Mouse (Mus musculus): ENCODE measurements at regions not wholly inside any gene's neighbourhood (a gene's known extent, or its start where the extent isn't known, plus 50 kb on each side); places are given as distances from the start of the nearest gene placed in this dataset.
A peak's percentile ranks its signal among the peaks of the same experiment; 100 is the strongest.

DNA sequence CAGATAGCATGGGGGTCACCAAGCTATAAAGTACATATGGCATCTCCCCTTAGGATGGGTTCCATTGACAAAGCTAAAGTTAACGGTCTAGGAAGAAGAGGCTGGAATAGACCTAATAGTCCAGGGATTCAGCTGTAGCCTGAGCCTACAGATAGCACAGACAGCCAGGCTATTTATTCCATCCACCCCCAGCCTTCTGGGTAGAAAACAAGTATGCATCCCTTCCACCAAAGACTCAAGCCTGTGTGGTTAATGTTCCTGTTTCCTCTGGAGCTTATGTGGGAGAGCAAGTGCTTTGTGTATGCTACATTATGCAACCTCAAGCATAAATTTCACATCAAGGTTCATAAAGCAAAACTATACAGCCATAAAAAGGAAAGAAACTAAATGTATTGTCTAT is 955.8 kb downstream of the Basp1 start:
- ATAC-seq (ENCODE audit: low FRiP score): no peak

GRCm38 (mm10) chr15:24433083-24433482 is 980.5 kb downstream of the Basp1 start:
- Histone ChIP-seq H3K4me3 (replicated peaks; ENCODE audit: low read length) (no peak overlapping the region), H3K9ac (no peak overlapping the region), H3K4me1 (replicated peaks; ENCODE audit: control insufficient read depth, insufficient read depth, low read length) (no peaks in the 10 kb centered on the region), H3K9me3 (ENCODE audit: control insufficient read depth, low read length) (no peaks in the 10 kb centered on the region), H3K4me2 (replicated peaks) (no peak overlapping the region), H3K27ac (no peak overlapping the region), H3K27me3 (ENCODE audit: control insufficient read depth, insufficient read depth, low read length) (no peaks in the 10 kb centered on the region), H3K36me3 (replicated peaks; ENCODE audit: control insufficient read depth, insufficient read depth) (no peaks in the 10 kb centered on the region)
- 89% methylated on average over 1 of the region's 1 CpGs for WGBS
- DNase-seq (ENCODE audit: low spot score) (no peak), ATAC-seq (ENCODE audit: low FRiP score) (no peak)

More for the DNA sequence above, 955.8 kb downstream of the Basp1 start:
- Histone ChIP-seq H3K9ac (no peak overlapping the region), H3K27me3 (ENCODE audit: control insufficient read depth, insufficient read depth, low read length) (no peaks in the 10 kb centered on the region), H3K4me2 (replicated peaks) (no peak overlapping the region), H3K27ac (no peak overlapping the region), H3K4me1 (replicated peaks; ENCODE audit: control insufficient read depth, insufficient read depth, low read length) (no peaks in the 10 kb centered on the region), H3K36me3 (replicated peaks; ENCODE audit: control insufficient read depth, insufficient read depth) (no peaks in the 10 kb centered on the region), H3K9me3 (ENCODE audit: control insufficient read depth, low read length) (no peaks in the 10 kb centered on the region), H3K4me3 (replicated peaks; ENCODE audit: low read length) (no peak overlapping the region)
- no peak for DNase-seq (ENCODE audit: low spot score)
- WGBS: 95% methylated on average over 1 of the region's 1 CpGs

- WGBS: 67% methylated on average over 5 of the region's 5 CpGs
- no peak for ATAC-seq (ENCODE audit: low FRiP score)
Measured at GRCm38 (mm10) chr15:24429154-24429553, 984.4 kb downstream of the Basp1 start.

DNA sequence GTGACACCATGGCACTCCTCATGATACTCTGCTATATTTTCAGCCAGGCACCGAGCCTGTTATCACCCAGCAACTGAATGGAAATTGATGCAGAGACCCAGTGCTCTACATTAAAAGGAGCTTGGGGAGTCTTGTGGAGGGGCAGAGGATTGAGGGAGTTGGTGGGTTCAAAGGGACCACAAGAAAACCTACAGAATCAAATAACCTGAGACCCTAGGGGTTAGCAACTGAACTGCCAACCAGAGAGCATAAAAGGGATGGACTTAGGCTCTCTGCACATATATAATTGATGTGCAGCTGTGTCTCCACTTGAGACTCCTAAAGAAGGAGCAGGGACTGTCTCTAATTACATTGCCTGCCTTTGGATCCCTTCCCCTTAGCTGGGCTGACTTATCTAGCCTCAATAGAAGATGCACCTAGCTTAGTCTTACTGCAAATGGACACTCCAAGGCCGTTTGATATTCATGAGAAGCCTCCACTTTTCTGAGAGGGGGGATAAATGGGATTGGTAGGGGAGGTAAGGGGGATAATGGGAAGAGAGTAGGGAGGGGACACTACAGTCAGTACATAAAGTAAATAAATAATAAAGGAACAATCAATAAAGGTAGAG is 991.1 kb downstream of the Basp1 start:
- ATAC-seq (ENCODE audit: low FRiP score): no peak
- Histone ChIP-seq H3K4me1 (replicated peaks; ENCODE audit: control insufficient read depth, insufficient read depth, low read length) (no peaks in the 10 kb centered on the region), H3K36me3 (replicated peaks; ENCODE audit: control insufficient read depth, insufficient read depth) (no peaks in the 10 kb centered on the region), H3K9ac (no peak overlapping the region), H3K27ac (no peak overlapping the region), H3K4me3 (replicated peaks; ENCODE audit: low read length) (no peak overlapping the region), H3K27me3 (ENCODE audit: control insufficient read depth, insufficient read depth, low read length) (no peaks in the 10 kb centered on the region), H3K9me3 (ENCODE audit: control insufficient read depth, low read length) (no peaks in the 10 kb centered on the region), H3K4me2 (replicated peaks) (no peak overlapping the region)
- WGBS: 82% methylated on average over 2 of the region's 2 CpGs
- no peak for DNase-seq (ENCODE audit: low spot score)

More at GRCm38 (mm10) chr15:24429154-24429553, 984.4 kb downstream of the Basp1 start:
- Histone ChIP-seq H3K4me2 (replicated peaks) (no peak overlapping the region), H3K9ac (no peak overlapping the region), H3K27ac (no peak overlapping the region), H3K4me3 (replicated peaks; ENCODE audit: low read length) (no peak overlapping the region), H3K9me3 (ENCODE audit: control insufficient read depth, low read length) (no peaks in the 10 kb centered on the region), H3K36me3 (replicated peaks; ENCODE audit: control insufficient read depth, insufficient read depth) (no peaks in the 10 kb centered on the region), H3K27me3 (ENCODE audit: control insufficient read depth, insufficient read depth, low read length) (no peaks in the 10 kb centered on the region), H3K4me1 (replicated peaks; ENCODE audit: control insufficient read depth, insufficient read depth, low read length) (no peaks in the 10 kb centered on the region)
- no peak for DNase-seq (ENCODE audit: low spot score)

GRCm38 (mm10) chr15:24419736-24420135 is 993.8 kb downstream of the Basp1 start:
- H3K4me2 ChIP-seq (replicated peaks): no peak overlapping the region
- 89% methylated on average over 1 of the region's 1 CpGs for WGBS
- H3K27ac ChIP-seq: no peak overlapping the region
- no peak for ATAC-seq (ENCODE audit: low FRiP score)
- DNase-seq (ENCODE audit: low spot score): no peak
- no peaks in the 10 kb centered on the region for H3K4me1 ChIP-seq (replicated peaks; ENCODE audit: control insufficient read depth, insufficient read depth, low read length)
- no peak overlapping the region for H3K4me3 ChIP-seq (replicated peaks; ENCODE audit: low read length)
- no peaks in the 10 kb centered on the region for H3K27me3 ChIP-seq (ENCODE audit: control insufficient read depth, insufficient read depth, low read length)
- H3K9me3 ChIP-seq (ENCODE audit: control insufficient read depth, low read length): no peaks in the 10 kb centered on the region
- H3K9ac ChIP-seq: no peak overlapping the region
- no peaks in the 10 kb centered on the region for H3K36me3 ChIP-seq (replicated peaks; ENCODE audit: control insufficient read depth, insufficient read depth)

DNA sequence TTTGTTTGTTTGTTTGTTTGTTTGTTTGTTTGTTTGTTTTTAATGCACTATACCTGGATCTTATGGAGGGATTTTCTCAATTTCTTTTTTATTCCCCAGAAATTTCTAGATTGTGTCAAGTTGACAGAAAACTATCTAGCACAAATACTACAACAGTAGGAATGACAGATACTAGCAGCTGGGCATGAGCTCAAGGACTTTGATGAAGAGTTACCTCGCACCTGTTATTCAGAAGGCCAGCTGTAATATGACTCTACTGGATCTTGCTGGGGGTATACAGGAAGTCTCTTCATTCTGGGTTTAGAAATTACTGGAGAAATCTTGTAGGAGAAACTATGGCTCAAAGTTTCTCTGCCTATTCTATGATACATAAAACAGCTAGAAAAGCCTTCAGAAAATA is 994.4 kb downstream of the Basp1 start:
- ATAC-seq (ENCODE audit: low FRiP score): no peak
- H3K36me3 ChIP-seq (replicated peaks; ENCODE audit: control insufficient read depth, insufficient read depth): no peaks in the 10 kb centered on the region
- no peak overlapping the region for H3K9ac ChIP-seq

GRCm38 (mm10) chr15:24407691-24408090 is 1005.9 kb downstream of the Basp1 start:
- Histone ChIP-seq H3K4me1 (replicated peaks; ENCODE audit: control insufficient read depth, insufficient read depth, low read length) (no peaks in the 10 kb centered on the region), H3K4me3 (replicated peaks; ENCODE audit: low read length) (no peak overlapping the region), H3K9ac (no peak overlapping the region), H3K27ac (no peak overlapping the region), H3K27me3 (ENCODE audit: control insufficient read depth, insufficient read depth, low read length) (no peaks in the 10 kb centered on the region), H3K9me3 (ENCODE audit: control insufficient read depth, low read length) (no peaks in the 10 kb centered on the region), H3K4me2 (replicated peaks) (no peak overlapping the region), H3K36me3 (replicated peaks; ENCODE audit: control insufficient read depth, insufficient read depth) (no peaks in the 10 kb centered on the region)
- DNase-seq (ENCODE audit: low spot score) (peak; percentile 84), ATAC-seq (ENCODE audit: low FRiP score) (no peak)
- WGBS: 66% methylated on average over 3 of the region's 3 CpGs

More for the DNA sequence above, 994.4 kb downstream of the Basp1 start:
- no peak overlapping the region for H3K4me3 ChIP-seq (replicated peaks; ENCODE audit: low read length)
- no peak for DNase-seq (ENCODE audit: low spot score)
- 86% methylated on average over 1 of the region's 1 CpGs for WGBS
- no peak overlapping the region for H3K4me2 ChIP-seq (replicated peaks)
- no peak overlapping the region for H3K27ac ChIP-seq
- no peaks in the 10 kb centered on the region for H3K4me1 ChIP-seq (replicated peaks; ENCODE audit: control insufficient read depth, insufficient read depth, low read length)
- no peaks in the 10 kb centered on the region for H3K27me3 ChIP-seq (ENCODE audit: control insufficient read depth, insufficient read depth, low read length)
- no peaks in the 10 kb centered on the region for H3K9me3 ChIP-seq (ENCODE audit: control insufficient read depth, low read length)

- Histone ChIP-seq H3K9me3 (ENCODE audit: control insufficient read depth, low read length) (no peaks in the 10 kb centered on the region), H3K4me1 (replicated peaks; ENCODE audit: control insufficient read depth, insufficient read depth, low read length) (no peaks in the 10 kb centered on the region), H3K36me3 (replicated peaks; ENCODE audit: control insufficient read depth, insufficient read depth) (no peaks in the 10 kb centered on the region), H3K9ac (no peak overlapping the region), H3K4me2 (replicated peaks) (no peak overlapping the region), H3K27me3 (ENCODE audit: control insufficient read depth, insufficient read depth, low read length) (no peaks in the 10 kb centered on the region), H3K4me3 (replicated peaks; ENCODE audit: low read length) (no peak overlapping the region), H3K27ac (no peak overlapping the region)
- DNase-seq (ENCODE audit: low spot score) (no peak), ATAC-seq (ENCODE audit: low FRiP score) (no peak)
- 63% methylated on average over 1 of the region's 1 CpGs for WGBS
Measured at GRCm38 (mm10) chr15:24405305-24405704, 1008.3 kb downstream of the Basp1 start.

DNA sequence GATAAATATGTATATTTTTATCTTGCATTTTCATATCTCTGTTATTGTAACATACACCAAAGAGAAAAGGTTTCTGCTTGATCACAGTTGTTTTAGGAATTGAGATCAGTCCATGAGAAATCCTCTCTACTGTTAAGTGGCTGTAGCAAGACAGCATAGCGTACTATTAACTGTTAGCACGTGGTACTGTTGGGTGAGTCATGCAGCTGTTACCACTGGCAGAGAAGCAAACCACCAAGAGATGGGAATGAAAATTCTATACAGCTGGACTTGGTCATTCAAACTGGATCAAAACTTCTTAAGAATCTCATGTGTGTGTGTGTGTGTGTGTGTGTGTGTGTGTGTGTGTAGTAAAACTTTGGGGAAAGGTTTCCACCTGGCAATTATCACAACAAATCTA is 1013.5 kb downstream of the Basp1 start:
- ATAC-seq (ENCODE audit: low FRiP score): no peak

DNA sequence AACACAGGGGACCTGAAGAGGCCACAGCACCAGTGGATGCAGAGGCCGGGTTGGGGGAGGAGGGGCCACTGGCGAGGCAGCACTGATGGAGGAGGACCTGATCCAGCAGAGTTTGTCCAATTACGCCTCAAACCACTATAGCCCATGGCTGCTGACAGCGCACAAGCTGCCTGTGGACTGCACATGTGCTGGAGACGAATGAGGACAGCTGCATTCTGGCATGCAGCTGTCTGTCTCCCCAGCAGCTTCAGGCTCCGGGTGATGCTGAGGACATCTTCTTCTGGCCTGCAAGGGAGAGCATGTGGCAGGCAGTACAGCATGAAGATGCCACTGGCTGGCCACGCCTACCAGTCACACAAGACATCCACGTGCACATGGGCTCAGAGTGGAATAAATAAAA is 1055.2 kb downstream of the Basp1 start:
- DNase-seq (ENCODE audit: low spot score): no peak
- no peak for ATAC-seq (ENCODE audit: low FRiP score)
- WGBS: 90% methylated on average over 8 of the region's 8 CpGs
- Histone ChIP-seq H3K4me3 (replicated peaks; ENCODE audit: low read length) (no peak overlapping the region), H3K9me3 (ENCODE audit: control insufficient read depth, low read length) (no peaks in the 10 kb centered on the region), H3K36me3 (replicated peaks; ENCODE audit: control insufficient read depth, insufficient read depth) (no peaks in the 10 kb centered on the region), H3K27ac (no peak overlapping the region), H3K4me1 (replicated peaks; ENCODE audit: control insufficient read depth, insufficient read depth, low read length) (no peaks in the 10 kb centered on the region), H3K27me3 (ENCODE audit: control insufficient read depth, insufficient read depth, low read length) (no peaks in the 10 kb centered on the region), H3K4me2 (replicated peaks) (no peak overlapping the region), H3K9ac (no peak overlapping the region)

More for the DNA sequence above, 1013.5 kb downstream of the Basp1 start:
- Histone ChIP-seq H3K4me2 (replicated peaks) (no peak overlapping the region), H3K4me3 (replicated peaks; ENCODE audit: low read length) (no peak overlapping the region), H3K9me3 (ENCODE audit: control insufficient read depth, low read length) (no peaks in the 10 kb centered on the region), H3K27ac (no peak overlapping the region), H3K27me3 (ENCODE audit: control insufficient read depth, insufficient read depth, low read length) (no peaks in the 10 kb centered on the region), H3K4me1 (replicated peaks; ENCODE audit: control insufficient read depth, insufficient read depth, low read length) (no peaks in the 10 kb centered on the region), H3K36me3 (replicated peaks; ENCODE audit: control insufficient read depth, insufficient read depth) (no peaks in the 10 kb centered on the region), H3K9ac (no peak overlapping the region)
- 89% methylated on average over 2 of the region's 2 CpGs for WGBS
- no peak for DNase-seq (ENCODE audit: low spot score)

Data from hindbrain, embryonic 14.5 days (tissue).